Comparison of ENCODE assay signal across 8 mouse cellular contexts in genomic region chr11:69547071-69547470, GRCm38 (mm10). TPM values are rescaled to one million over a fixed set of nuclear protein-coding genes. Genes with fewer than 3 reads are reported as not detected.
DNase-seq lines count a peak whose midpoint lies in the region; ATAC-seq and TF ChIP-seq lines count a peak whose summit lies in the region.

No protein-coding gene starts in this region.

- peak; percentile 61 for TF ChIP-seq CTCF in lung, postnatal 0 days (IDR thresholded peaks at IDR 0.05)

- 5% methylated on average over 15 of the region's 15 CpGs for WGBS in heart, embryonic 11.5 days (ENCODE audit: insufficient replicate concordance)
- 3% methylated on average over 15 of the region's 15 CpGs for WGBS in kidney, embryonic 14.5 days
- 1% methylated on average over 14 of the region's 15 CpGs for WGBS in lung, postnatal 0 days

- peak overlapping the region; percentile 42; the same call in 1 of the 2 replicates for H3K27ac ChIP-seq in heart, embryonic 11.5 days (ENCODE audit: low read depth, low read length)
- peak overlapping the region; percentile 73 for H3K27ac ChIP-seq in kidney, embryonic 14.5 days (ENCODE audit: low read depth, low read length)
- no peak overlapping the region for H3K27ac ChIP-seq in lung, postnatal 0 days (ENCODE audit: low read length)

- peaks cover 8% of the 10 kb centered on the region; the same call in 1 of the 2 replicates for H3K4me1 ChIP-seq in heart, embryonic 11.5 days (ENCODE audit: control insufficient read depth, insufficient read depth, low read length)
- peaks cover 9% of the 10 kb centered on the region for H3K4me1 ChIP-seq in kidney, embryonic 14.5 days (ENCODE audit: control insufficient read depth, insufficient read depth, low read length)
- 0 out of 2 replicates have a peak, but pooled peaks cover 3% of the 10 kb centered on the region for H3K4me1 ChIP-seq in lung, postnatal 0 days (ENCODE audit: insufficient read depth, low read depth, low read length)

- peak overlapping the region; percentile 99 for H3K4me2 ChIP-seq in heart, embryonic 11.5 days
- peak overlapping the region; percentile 91 for H3K4me2 ChIP-seq in kidney, embryonic 14.5 days (replicated peaks; ENCODE audit: low read depth, low read length)
- H3K4me2 ChIP-seq in lung, postnatal 0 days (replicated peaks; ENCODE audit: low read depth, low read length), result peak overlapping the region; percentile 94

- no peak for TF ChIP-seq EP300 in lung, postnatal 0 days (IDR thresholded peaks at IDR 0.05)

- ATAC-seq in cerebellum, adult (ENCODE audit: insufficient number of reproducible peaks, low FRiP score, low TSS enrichment), result no peak
- no peak for ATAC-seq in heart, embryonic 11.5 days (replicated peaks; ENCODE audit: insufficient number of reproducible peaks, low FRiP score, low TSS enrichment)
- ATAC-seq in kidney, embryonic 14.5 days (ENCODE audit: low FRiP score, low TSS enrichment), result peak; percentile 26; the same call in 1 of the 2 replicates
- peak; percentile 34 for ATAC-seq in lung, postnatal 0 days

- peaks cover 23% of the 10 kb centered on the region for H3K27me3 ChIP-seq in heart, embryonic 11.5 days (ENCODE audit: control insufficient read depth, insufficient read depth, low read length)
- no peaks in the 10 kb centered on the region; the same call in 1 of the 2 replicates for H3K27me3 ChIP-seq in kidney, embryonic 14.5 days (ENCODE audit: control insufficient read depth, insufficient read depth, low read length)
- H3K27me3 ChIP-seq in lung, postnatal 0 days (replicated peaks; ENCODE audit: insufficient read depth, low read length), result no peaks in the 10 kb centered on the region

- H3K9me3 ChIP-seq in heart, embryonic 11.5 days (replicated peaks; ENCODE audit: control insufficient read depth, low read length), result no peaks in the 10 kb centered on the region
- H3K9me3 ChIP-seq in kidney, embryonic 14.5 days (ENCODE audit: control insufficient read depth, low read length), result no peaks in the 10 kb centered on the region
- no peaks in the 10 kb centered on the region for H3K9me3 ChIP-seq in lung, postnatal 0 days (ENCODE audit: low read length)

- H3K4me3 ChIP-seq in heart, embryonic 11.5 days (ENCODE audit: low read depth, low read length), result peak overlapping the region; percentile 49
- peak overlapping the region; percentile 51 for H3K4me3 ChIP-seq in kidney, embryonic 14.5 days (ENCODE audit: low read length)
- peak overlapping the region; percentile 54 for H3K4me3 ChIP-seq in lung, postnatal 0 days (ENCODE audit: low read depth, low read length)

- H3K36me3 ChIP-seq in heart, embryonic 11.5 days (ENCODE audit: control insufficient read depth, insufficient read depth, low read length), result no peaks in the 10 kb centered on the region
- no peaks in the 10 kb centered on the region for H3K36me3 ChIP-seq in kidney, embryonic 14.5 days (ENCODE audit: control insufficient read depth, insufficient read depth, low read length)
- no peaks in the 10 kb centered on the region for H3K36me3 ChIP-seq in lung, postnatal 0 days (ENCODE audit: insufficient read depth, low read length)

- H3K9ac ChIP-seq in heart, embryonic 11.5 days (ENCODE audit: low read depth, low read length), result peak overlapping the region; percentile 70
- H3K9ac ChIP-seq in kidney, embryonic 14.5 days (ENCODE audit: low read depth, low read length), result peak overlapping the region; percentile 74
- H3K9ac ChIP-seq in lung, postnatal 0 days (replicated peaks; ENCODE audit: low read depth), result peak overlapping the region; percentile 52

- DNase-seq in cerebellum, adult 18-20 months, result peak; percentile 28 to 40
- DNase-seq in urinary bladder, postnatal 14 days (ENCODE audit: low spot score), result peak; percentile 53
- DNase-seq in urinary bladder, adult 2 months (ENCODE audit: low spot score), result no peak
- peak; percentile 50 for DNase-seq in lung, postnatal 0 days (ENCODE audit: low spot score)
- DNase-seq in testis, postnatal 10 days (ENCODE audit: low spot score), result peak; percentile 75

RNA-seq across cellular contexts. Expression of gene Dnah2, which starts 1.8 kb away (rescaled TPM):
- polyA plus RNA-seq in urinary bladder, adult 2 months (2012; rRNA removed), result 0.19 and 0.22 TPM in 2 replicates
- 0.20 and 1.3 TPM in 2 replicates for polyA plus RNA-seq in heart, embryonic 11.5 days (2014; fragmentation: Nextera tagmentation; extraction: Ambion mirVana)
- 0.87 and 1.5 TPM in 2 replicates for polyA plus RNA-seq in kidney, embryonic 14.5 days (2014; fragmentation: Nextera tagmentation; extraction: Ambion mirVana)
- 1.3 and 2.2 TPM in 2 replicates for polyA plus RNA-seq in lung, postnatal 0 days (2015; fragmentation: Nextera tagmentation; extraction: Ambion mirVana)

RNA-seq across cellular contexts. Expression of gene Efnb3, which starts 12.9 kb away (rescaled TPM):
- polyA plus RNA-seq in urinary bladder, adult 2 months (2012; rRNA removed), result 0.99 and 1.1 TPM in 2 replicates
- polyA plus RNA-seq in heart, embryonic 11.5 days (2014; fragmentation: Nextera tagmentation; extraction: Ambion mirVana), result 15.2 and 19.0 TPM in 2 replicates
- polyA plus RNA-seq in kidney, embryonic 14.5 days (2014; fragmentation: Nextera tagmentation; extraction: Ambion mirVana), result 3.9 and 9.0 TPM in 2 replicates
- polyA plus RNA-seq in lung, postnatal 0 days (2015; fragmentation: Nextera tagmentation; extraction: Ambion mirVana), result 0.80 and 1.0 TPM in 2 replicates

RNA-seq across cellular contexts. Expression of gene Wrap53, which starts 33.0 kb away (rescaled TPM):
- 7.2 and 7.3 TPM in 2 replicates for polyA plus RNA-seq in urinary bladder, adult 2 months (2012; rRNA removed)
- 20.3 and 22.9 TPM in 2 replicates for polyA plus RNA-seq in heart, embryonic 11.5 days (2014; fragmentation: Nextera tagmentation; extraction: Ambion mirVana)
- 26.9 and 31.9 TPM in 2 replicates for polyA plus RNA-seq in kidney, embryonic 14.5 days (2014; fragmentation: Nextera tagmentation; extraction: Ambion mirVana)
- polyA plus RNA-seq in lung, postnatal 0 days (2015; fragmentation: Nextera tagmentation; extraction: Ambion mirVana), result 13.8 and 14.3 TPM in 2 replicates

RNA-seq across cellular contexts. Expression of gene Trp53, which starts 33.1 kb away (rescaled TPM):
- 77.8 and 85.8 TPM in 2 replicates for polyA plus RNA-seq in urinary bladder, adult 2 months (2012; rRNA removed)
- 103 and 107 TPM in 2 replicates for polyA plus RNA-seq in heart, embryonic 11.5 days (2014; fragmentation: Nextera tagmentation; extraction: Ambion mirVana)
- polyA plus RNA-seq in kidney, embryonic 14.5 days (2014; fragmentation: Nextera tagmentation; extraction: Ambion mirVana), result 214 and 219 TPM in 2 replicates
- 39.8 and 50.6 TPM in 2 replicates for polyA plus RNA-seq in lung, postnatal 0 days (2015; fragmentation: Nextera tagmentation; extraction: Ambion mirVana)

RNA-seq across cellular contexts. Expression of gene Atp1b2, which starts 58.7 kb away (rescaled TPM):
- 23.5 and 46.2 TPM in 2 replicates for polyA plus RNA-seq in urinary bladder, adult 2 months (2012; rRNA removed)
- 31.0 and 36.2 TPM in 2 replicates for polyA plus RNA-seq in heart, embryonic 11.5 days (2014; fragmentation: Nextera tagmentation; extraction: Ambion mirVana)
- polyA plus RNA-seq in kidney, embryonic 14.5 days (2014; fragmentation: Nextera tagmentation; extraction: Ambion mirVana), result 7.6 and 11.4 TPM in 2 replicates
- polyA plus RNA-seq in lung, postnatal 0 days (2015; fragmentation: Nextera tagmentation; extraction: Ambion mirVana), result 7.5 and 8.1 TPM in 2 replicates

Comparison
In these comparisons a context has a peak if more than half of its experiments do, and no peak if none do; other contexts are left out.
1. ATAC-seq: peak in kidney, embryonic 14.5 days (single experiment) and lung, postnatal 0 days (single experiment); none in cerebellum, adult (single experiment) and heart, embryonic 11.5 days (single experiment).
2. Peak in every context shown above with its lines, with median percentiles within 50 percentile points of each other: H3K4me2 ChIP-seq, H3K4me3 ChIP-seq and H3K9ac ChIP-seq.